Mouse (Mus musculus): Measurements from ENCODE around the gene Gm7954.
"Not testable (repeated sequence)": the region's sequence is repeated elsewhere in the genome, so short reads cannot be mapped to it uniquely, and the experiment has no call there.

The Gm7954 gene

GRCm38 (mm10) chr14:41453418-41453817 lies at the start of gene Gm7954:
Gene Gm7954 (minus strand): TSS chr14:41453518.
- not testable (repeated sequence) for DNase-seq (ENCODE audit: low spot score in 2 of 2)

- not testable (repeated sequence) for DNase-seq (ENCODE audit: low spot score in 2 of 2)
These were observed 36.1 kb upstream of the Gm7954 start, which contains the start of gene Gm3486 for GRCm38 (mm10) chr14:41489385-41489784. Gene Gm3486 (minus strand): TSS chr14:41489485.

DNA sequence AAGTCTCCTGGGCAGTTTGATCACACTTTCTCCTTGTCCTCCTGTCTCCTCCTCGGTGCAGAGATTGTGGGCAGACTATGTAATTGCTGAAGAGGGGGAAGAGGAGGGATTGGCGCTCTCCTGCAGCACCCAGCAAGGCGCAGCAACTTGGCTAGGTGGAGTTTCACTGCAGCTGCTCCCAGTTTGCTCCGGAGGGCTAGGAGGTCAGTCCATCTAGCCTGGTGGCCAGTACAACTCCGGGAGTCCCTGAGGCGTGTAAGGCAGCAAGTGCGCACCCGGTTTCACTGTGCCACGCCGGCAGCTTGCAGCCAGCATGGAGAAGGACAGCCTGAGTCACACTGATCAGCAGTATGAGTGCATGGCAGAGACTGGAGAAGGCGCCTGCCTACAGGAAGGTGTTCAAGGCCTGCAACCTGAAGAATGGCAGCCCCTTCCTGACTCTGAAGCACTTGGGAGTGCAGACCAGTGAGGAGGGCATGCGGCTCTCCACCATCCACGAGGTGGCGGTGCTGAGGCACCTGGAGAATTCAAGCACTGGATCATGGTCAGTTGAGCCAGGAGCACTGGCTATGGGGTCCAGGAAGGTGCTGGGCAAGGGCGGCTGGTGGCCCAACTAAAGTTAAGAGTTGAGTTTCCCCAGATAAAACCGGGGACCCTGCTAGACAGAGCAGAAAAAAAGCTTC lies 27.8 kb downstream of the Gm7954 start:
- DNase-seq (ENCODE audit: low spot score in 2 of 2) = not testable (repeated sequence)

- DNase-seq (ENCODE audit: low spot score in 2 of 2) = not testable (repeated sequence)
These were observed 28.6 kb downstream of the Gm7954 start for GRCm38 (mm10) chr14:41424694-41425093.

- not testable (repeated sequence) for DNase-seq (ENCODE audit: low spot score in 2 of 2)
These were observed 45.1 kb downstream of the Gm7954 start, which contains the start of gene Gm6482 for GRCm38 (mm10) chr14:41408181-41408580. Gene Gm6482 (minus strand): TSS chr14:41408281.

Measured in frontal cortex, postnatal 25 days (tissue).